Mouse (Mus musculus): ENCODE measurements around the gene Mmp21. TPM values are rescaled to one million over a fixed set of nuclear protein-coding genes. Genes with fewer than 3 reads are reported as not detected.

The Mmp21 gene
- not detected for total RNA-seq (2023)

GRCm38 (mm10) chr7:133679961-133680360, at the start of gene Mmp21:
Gene Mmp21, minus strand, starts transcription at chr7:133680061.

GRCm38 (mm10) chr7:133637361-133638305, 42.2 kb downstream of the Mmp21 start, which contains the start of gene Edrf1:
Gene Edrf1, plus strand, starts transcription at chr7:133637543.

Other genes with a start within 250 kb of the Mmp21 start
- not detected for gene Tex36, start 77.9 kb downstream of the Mmp21 start, total RNA-seq (2023)
- gene Edrf1, start 42.5 kb downstream of the Mmp21 start, total RNA-seq (2023), result 58.9 TPM
- gene Bccip, start 29.3 kb upstream of the Mmp21 start, total RNA-seq (2023), result 51.6 TPM
- gene Uros, start 30.0 kb upstream of the Mmp21 start, total RNA-seq (2023), result 10.3 TPM
- not detected for gene Fank1, start 96.8 kb upstream of the Mmp21 start, total RNA-seq (2023)
- gene Dhx32, start 102.7 kb upstream of the Mmp21 start, total RNA-seq (2023), result 17.1 TPM